Mouse (Mus musculus): Measurements from ENCODE around the gene Gss.
A peak's percentile ranks its signal among the peaks of the same experiment; 100 is the strongest.

The Gss gene

GRCm38 (mm10) chr2:155592137-155592853, at the start of gene Gss:
TSS of gene Gss (minus strand) at chr2:155592810.
- peak; percentile 100 for DNase-seq (ENCODE audit: extremely low spot score, low spot score)

GRCm38 (mm10) chr2:155641540-155642472, 49.2 kb upstream of the Gss start:
- DNase-seq (ENCODE audit: extremely low spot score, low spot score), result no peak

GRCm38 (mm10) chr2:155640656-155641055, 48.0 kb upstream of the Gss start:
- no peak for DNase-seq (ENCODE audit: extremely low spot score, low spot score)

- DNase-seq (ENCODE audit: extremely low spot score, low spot score), result no peak
Measured at GRCm38 (mm10) chr2:155637411-155637810, 44.8 kb upstream of the Gss start.

GRCm38 (mm10) chr2:155636881-155637280, 44.3 kb upstream of the Gss start:
- DNase-seq (ENCODE audit: extremely low spot score, low spot score), result no peak

GRCm38 (mm10) chr2:155635961-155636360, 43.4 kb upstream of the Gss start:
- DNase-seq (ENCODE audit: extremely low spot score, low spot score), result no peak

GRCm38 (mm10) chr2:155634562-155634961, 42.0 kb upstream of the Gss start:
- DNase-seq (ENCODE audit: extremely low spot score, low spot score), result no peak

- DNase-seq (ENCODE audit: extremely low spot score, low spot score), result no peak
Measured at GRCm38 (mm10) chr2:155633731-155634130, 41.1 kb upstream of the Gss start.

GRCm38 (mm10) chr2:155633121-155633520, 40.5 kb upstream of the Gss start:
- no peak for DNase-seq (ENCODE audit: extremely low spot score, low spot score)

GRCm38 (mm10) chr2:155632138-155632936, 39.7 kb upstream of the Gss start:
- no peak for DNase-seq (ENCODE audit: extremely low spot score, low spot score)

- peak; percentile 53 for DNase-seq (ENCODE audit: extremely low spot score, low spot score)
Measured at GRCm38 (mm10) chr2:155630590-155631416, 38.2 kb upstream of the Gss start.

- no peak for DNase-seq (ENCODE audit: extremely low spot score, low spot score)
Measured at GRCm38 (mm10) chr2:155630153-155630552, 37.5 kb upstream of the Gss start.

- DNase-seq (ENCODE audit: extremely low spot score, low spot score), result peak; percentile 63
Measured at GRCm38 (mm10) chr2:155629231-155629661, 36.6 kb upstream of the Gss start.

- no peak for DNase-seq (ENCODE audit: extremely low spot score, low spot score)
Measured at GRCm38 (mm10) chr2:155628519-155628918, 35.9 kb upstream of the Gss start.

- no peak for DNase-seq (ENCODE audit: extremely low spot score, low spot score)
Measured at GRCm38 (mm10) chr2:155628112-155628511, 35.5 kb upstream of the Gss start.

GRCm38 (mm10) chr2:155627030-155627738, 34.6 kb upstream of the Gss start:
- peak; percentile 84 for DNase-seq (ENCODE audit: extremely low spot score, low spot score)

- DNase-seq (ENCODE audit: extremely low spot score, low spot score), result no peak
Measured at GRCm38 (mm10) chr2:155626277-155626676, 33.7 kb upstream of the Gss start.

GRCm38 (mm10) chr2:155624730-155625129, 32.1 kb upstream of the Gss start:
- peak; percentile 26 for DNase-seq (ENCODE audit: extremely low spot score, low spot score)

- DNase-seq (ENCODE audit: extremely low spot score, low spot score), result no peak
Measured at GRCm38 (mm10) chr2:155623996-155624395, 31.4 kb upstream of the Gss start.

- no peak for DNase-seq (ENCODE audit: extremely low spot score, low spot score)
Measured at GRCm38 (mm10) chr2:155622606-155623005, 30.0 kb upstream of the Gss start.
